Mouse (Mus musculus): ENCODE results near the gene Blcap.
A peak's percentile ranks its signal among the peaks of the same experiment; 100 is the strongest.

Blcap gene

GRCm38 (mm10) chr2:157559858-157560257 lies 11.2 kb downstream of the Blcap start, which contains the start of gene Nnat:
Gene Nnat (plus strand): TSS chr2:157560078.
- DNase-seq (ENCODE audit: low read depth, low spot score) = peak; percentile 20

- DNase-seq (ENCODE audit: low read depth, low spot score) = no peak
Measured at GRCm38 (mm10) chr2:157559440-157559839, 11.6 kb downstream of the Blcap start.

GRCm38 (mm10) chr2:157558520-157558919 lies 12.6 kb downstream of the Blcap start:
- DNase-seq (ENCODE audit: low read depth, low spot score) = no peak

- DNase-seq (ENCODE audit: low read depth, low spot score) = no peak
Measured at GRCm38 (mm10) chr2:157558051-157558450, 13.0 kb downstream of the Blcap start.

GRCm38 (mm10) chr2:157556074-157556698 lies 14.9 kb downstream of the Blcap start:
- DNase-seq (ENCODE audit: low read depth, low spot score) = no peak

- no peak for DNase-seq (ENCODE audit: low read depth, low spot score)
Measured at GRCm38 (mm10) chr2:157552158-157552886, 18.8 kb downstream of the Blcap start.

GRCm38 (mm10) chr2:157550292-157550691 lies 20.8 kb downstream of the Blcap start:
- no peak for DNase-seq (ENCODE audit: low read depth, low spot score)

GRCm38 (mm10) chr2:157546686-157547085 lies 24.4 kb downstream of the Blcap start:
- no peak for DNase-seq (ENCODE audit: low read depth, low spot score)

- no peak for DNase-seq (ENCODE audit: low read depth, low spot score)
Measured at GRCm38 (mm10) chr2:157544333-157544888, 26.7 kb downstream of the Blcap start.

- DNase-seq (ENCODE audit: low read depth, low spot score) = no peak
Measured at GRCm38 (mm10) chr2:157542415-157542814, 28.7 kb downstream of the Blcap start.

- no peak for DNase-seq (ENCODE audit: low read depth, low spot score)
Measured at GRCm38 (mm10) chr2:157541631-157542030, 29.4 kb downstream of the Blcap start.

GRCm38 (mm10) chr2:157540953-157541569 lies 30.0 kb downstream of the Blcap start:
- DNase-seq (ENCODE audit: low read depth, low spot score) = no peak

GRCm38 (mm10) chr2:157540073-157540952 lies 30.8 kb downstream of the Blcap start:
- DNase-seq (ENCODE audit: low read depth, low spot score) = no peak

- DNase-seq (ENCODE audit: low read depth, low spot score) = no peak
Measured at GRCm38 (mm10) chr2:157537118-157537517, 34.0 kb downstream of the Blcap start.

GRCm38 (mm10) chr2:157536476-157537081 lies 34.5 kb downstream of the Blcap start:
- DNase-seq (ENCODE audit: low read depth, low spot score) = no peak

- no peak for DNase-seq (ENCODE audit: low read depth, low spot score)
Measured at GRCm38 (mm10) chr2:157534163-157534562, 36.9 kb downstream of the Blcap start.

GRCm38 (mm10) chr2:157531681-157532426 lies 39.2 kb downstream of the Blcap start:
- no peak for DNase-seq (ENCODE audit: low read depth, low spot score)

GRCm38 (mm10) chr2:157530056-157530955 lies 40.8 kb downstream of the Blcap start:
- DNase-seq (ENCODE audit: low read depth, low spot score) = no peak

GRCm38 (mm10) chr2:157522556-157522955 lies 48.5 kb downstream of the Blcap start:
- DNase-seq (ENCODE audit: low read depth, low spot score) = no peak

Measured in CD4-positive, CD25-positive, alpha-beta regulatory T cell, adult 2 months (primary cell).